Mouse (Mus musculus) adrenal gland, adult 18-20 months (tissue): ENCODE data around the gene Hsd17b14. TPM values are rescaled to one million over a fixed set of nuclear protein-coding genes. Genes with fewer than 3 reads are reported as not detected.

ENCODE experiments used
- DNase-seq, 2 experiments: peaks; one replicate each; pipeline ENCODE4 v3.0.0; 2021 to 2022; ENCODE audit warnings: low spot score in 2 of 2
- total RNA-seq, 2 experiments: library from RNA; stranded (reverse); gene quantifications; 1 replicate in 1 of 2; 2 replicates in 1 of 2; pipeline ENCODE4 v1.2.3; 2021

The Hsd17b14 gene
- total RNA-seq, 2 experiments from 2014 or later: 0.83 to 3.0 TPM

DNA sequence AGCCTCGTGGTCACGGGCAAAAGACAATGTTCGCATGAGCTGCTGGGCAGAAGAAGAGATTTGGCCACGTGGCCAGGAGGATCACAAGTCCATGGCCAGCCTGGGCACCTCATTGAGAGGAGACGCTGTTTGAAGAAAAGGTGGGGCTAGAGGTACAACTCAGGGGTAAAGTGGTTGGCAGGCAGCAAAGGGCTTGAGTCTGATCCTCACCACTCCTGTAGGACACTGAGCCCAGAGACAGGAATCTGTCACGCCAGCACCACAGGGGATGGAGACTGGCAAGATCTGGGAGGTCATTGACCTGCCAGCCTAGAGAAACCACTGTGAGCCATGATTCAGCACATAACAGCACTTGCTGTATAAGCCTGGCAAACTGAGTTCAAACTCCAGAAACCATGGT, 42.8 kb downstream of the Hsd17b14 start:
- no peak for DNase-seq

DNA sequence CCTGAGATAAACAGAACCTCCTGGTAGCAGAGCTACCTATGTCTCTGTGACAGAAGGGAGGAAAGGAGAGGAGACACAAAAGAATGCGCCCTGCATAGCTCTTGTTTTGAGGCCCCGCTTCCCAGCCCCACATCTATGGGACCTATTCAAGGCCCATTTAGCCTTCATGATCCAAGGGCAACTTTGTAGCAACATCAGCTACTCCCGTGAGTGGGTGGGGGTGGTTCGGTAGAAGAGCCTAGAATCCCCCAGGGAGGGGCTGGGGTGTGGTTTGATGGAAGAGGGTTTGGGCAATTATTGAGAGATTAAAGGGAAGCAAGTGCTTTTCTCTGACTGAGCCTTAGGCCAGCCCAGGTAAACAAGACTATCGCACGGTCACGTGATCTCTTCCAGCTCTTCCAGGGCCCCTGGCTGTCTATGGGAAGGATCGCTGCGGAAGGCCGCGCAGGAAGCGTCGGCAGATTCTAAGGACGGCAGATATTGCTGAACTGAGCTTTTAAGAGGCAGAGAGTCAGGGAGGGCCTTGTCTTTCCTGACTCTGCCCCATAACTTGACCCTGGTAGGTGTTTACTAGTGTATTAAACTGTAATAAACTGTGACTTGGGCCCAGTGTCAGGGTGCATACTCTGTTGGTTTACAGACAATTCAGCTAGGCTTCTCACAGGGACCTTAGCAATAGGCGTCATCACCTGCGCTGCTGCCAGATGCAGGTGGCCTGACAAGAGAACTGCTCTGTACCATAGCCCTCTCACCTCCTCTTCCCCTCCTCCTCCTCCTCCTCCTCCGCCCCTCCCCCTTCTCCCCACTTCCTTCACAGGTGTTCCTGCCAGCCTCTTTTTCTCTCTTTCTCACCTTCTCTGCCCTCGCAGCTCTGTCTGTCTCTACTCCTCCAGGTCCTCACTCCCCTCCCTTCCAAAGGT, 44.5 kb downstream of the Hsd17b14 start:
- DNase-seq: no peak

DNA sequence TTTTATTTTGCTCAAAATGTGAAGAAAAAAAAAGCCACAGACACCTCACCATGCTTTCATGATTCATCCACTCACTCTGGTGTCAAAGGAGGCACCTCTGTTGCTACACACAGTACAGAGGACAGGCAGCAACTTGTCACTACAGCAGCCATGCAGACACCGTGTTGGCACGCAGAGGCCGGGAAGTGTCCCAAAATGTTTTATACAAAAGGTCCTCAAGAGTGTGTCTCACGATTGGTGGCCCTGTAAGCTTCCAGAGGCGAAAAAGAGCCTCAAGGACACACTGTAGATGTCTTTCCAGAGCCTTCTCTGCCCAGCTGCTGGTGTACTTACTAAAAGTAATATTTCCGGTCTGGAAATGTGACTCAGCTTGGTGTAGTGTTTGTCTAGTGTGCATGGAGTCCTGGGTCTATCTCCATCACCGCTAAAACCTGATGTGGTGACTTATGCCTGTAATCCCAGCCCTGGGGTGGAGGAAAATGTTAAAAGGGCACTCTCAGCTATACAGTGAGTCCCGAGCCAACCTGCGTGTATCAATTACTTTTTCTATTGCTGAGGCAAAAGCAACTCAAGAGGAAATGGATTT, 51.1 kb downstream of the Hsd17b14 start:
- no peak for DNase-seq

GRCm38 (mm10) chr7:45609511-45609910, 54.8 kb downstream of the Hsd17b14 start:
- DNase-seq: no peak

GRCm38 (mm10) chr7:45616277-45616676, 61.6 kb downstream of the Hsd17b14 start:
- DNase-seq: no peak

GRCm38 (mm10) chr7:45617042-45617695, 62.5 kb downstream of the Hsd17b14 start, which contains the start of gene Fut1:
Gene Fut1 (plus strand): TSS chr7:45617289.
- DNase-seq: no peak

Other genes with a start within 250 kb of the Hsd17b14 start
- 10 to 100 TPM in 1 of 2 experiments, 1 to 10 TPM in 1; 7.8 to 11.0 TPM for gene Trpm4, start 221.1 kb upstream of the Hsd17b14 start, total RNA-seq
- gene Hrc, start 219.6 kb upstream of the Hsd17b14 start, total RNA-seq: under 1 TPM; 0.17 to 0.83 TPM
- gene Ppfia3, start 187.9 kb upstream of the Hsd17b14 start, total RNA-seq: 1 to 10 TPM; 1.7 to 3.2 TPM
- gene Lin7b, start 184.3 kb upstream of the Hsd17b14 start, total RNA-seq: 1 to 10 TPM; 1.3 to 1.7 TPM
- gene Snrnp70, start 159.2 kb upstream of the Hsd17b14 start, total RNA-seq: 100 to 1,000 TPM; 262 to 325 TPM
- not detected for gene Kcna7, start 149.2 kb upstream of the Hsd17b14 start, total RNA-seq
- gene Ntf5, start 141.2 kb upstream of the Hsd17b14 start, total RNA-seq: under 1 TPM; 0.17 to 0.45 TPM
- not detected for gene Lhb, start 134.1 kb upstream of the Hsd17b14 start, total RNA-seq
- gene Gys1, start 120.0 kb upstream of the Hsd17b14 start, total RNA-seq: 10 to 100 TPM; 40.4 to 61.6 TPM
- gene Ruvbl2, start 116.8 kb upstream of the Hsd17b14 start, total RNA-seq: 10 to 100 TPM; 41.9 to 43.3 TPM
- gene Ftl1, start 95.0 kb upstream of the Hsd17b14 start, total RNA-seq: 1,000 to 10,000 TPM; 1,437 to 1,911 TPM
- gene Bax, start 88.0 kb upstream of the Hsd17b14 start, total RNA-seq: 10 to 100 TPM; 58.2 to 64.3 TPM
- 1 to 10 TPM in 1 of 2 experiments, under 1 TPM in 1; 0.66 to 2.6 TPM for gene Tulp2, start 73.0 kb upstream of the Hsd17b14 start, total RNA-seq
- gene Gm45808, start 68.1 kb upstream of the Hsd17b14 start, total RNA-seq: 10 to 100 TPM; 42.8 to 43.4 TPM
- 10 to 100 TPM; 73.2 to 77.2 TPM for gene Dhdh, start 66.1 kb upstream of the Hsd17b14 start, total RNA-seq
- 100 to 1,000 TPM; 272 to 283 TPM for gene Nucb1, start 44.5 kb upstream of the Hsd17b14 start, total RNA-seq
- 10 to 100 TPM; 47.1 to 48.6 TPM for gene Ppp1r15a, start 28.6 kb upstream of the Hsd17b14 start, total RNA-seq
- 1 to 10 TPM; 2.5 to 2.7 TPM for gene Plekha4, start 28.6 kb upstream of the Hsd17b14 start, total RNA-seq
- 100 to 1,000 TPM; 164 to 265 TPM for gene Bcat2, start 15.3 kb downstream of the Hsd17b14 start, total RNA-seq
- gene Fgf21, start 60.6 kb downstream of the Hsd17b14 start, total RNA-seq: 1 to 10 TPM in 1 of 2 experiments, not detected in 1; 1.4 TPM
- gene Fut1, start 62.4 kb downstream of the Hsd17b14 start, total RNA-seq: not detected
- gene Izumo1, start 66.9 kb downstream of the Hsd17b14 start, total RNA-seq: under 1 TPM; 0.22 to 0.33 TPM
- gene Rasip1, start 72.6 kb downstream of the Hsd17b14 start, total RNA-seq: 10 to 100 TPM; 16.0 to 27.6 TPM
- gene Mamstr, start 85.1 kb downstream of the Hsd17b14 start, total RNA-seq: 1 to 10 TPM; 2.4 to 7.7 TPM
- under 1 TPM in 1 of 2 experiments, not detected in 1; 0.13 TPM for gene Fut2, start 111.5 kb downstream of the Hsd17b14 start, total RNA-seq
- under 1 TPM; 0.36 to 0.61 TPM for gene Ntn5, start 129.1 kb downstream of the Hsd17b14 start, total RNA-seq
- under 1 TPM; 0.23 to 0.35 TPM for gene Sec1, start 139.5 kb downstream of the Hsd17b14 start, total RNA-seq
- gene Car11, start 144.9 kb downstream of the Hsd17b14 start, total RNA-seq: 10 to 100 TPM; 15.8 to 16.9 TPM
- gene Dbp, start 150.2 kb downstream of the Hsd17b14 start, total RNA-seq: 10 to 100 TPM; 64.8 to 96.6 TPM
- 100 to 1,000 TPM; 934 to 965 TPM for gene Rpl18, start 160.6 kb downstream of the Hsd17b14 start, total RNA-seq
- gene Sphk2, start 163.1 kb downstream of the Hsd17b14 start, total RNA-seq: 10 to 100 TPM; 37.7 to 42.0 TPM
- under 1 TPM; 0.30 to 0.35 TPM for gene Fam83e, start 166.3 kb downstream of the Hsd17b14 start, total RNA-seq
- not detected for gene Spaca4, start 170.9 kb downstream of the Hsd17b14 start, total RNA-seq
- gene Lmtk3, start 228.8 kb downstream of the Hsd17b14 start, total RNA-seq: 1 to 10 TPM; 6.2 to 8.4 TPM
- gene Sult2b1, start 229.8 kb downstream of the Hsd17b14 start, total RNA-seq: 1 to 10 TPM in 1 of 2 experiments, under 1 TPM in 1; 0.77 to 1.1 TPM